Mouse (Mus musculus) stomach, postnatal 0 days (tissue): Measurements from ENCODE around the gene Tpst1.

Experiments used
- CTCF ChIP-seq: IDR thresholded peaks from 2 replicates; pipeline ENCODE4 v1.5.1; 2016; ENCODE audit warnings: antibody characterized with exemption, low read depth, mild to moderate bottlenecking, moderate library complexity
- EP300 ChIP-seq: optimal IDR thresholded peaks from 2 replicates; pipeline ENCODE3; 2016; ENCODE audit warnings: antibody characterized with exemption

DNA sequence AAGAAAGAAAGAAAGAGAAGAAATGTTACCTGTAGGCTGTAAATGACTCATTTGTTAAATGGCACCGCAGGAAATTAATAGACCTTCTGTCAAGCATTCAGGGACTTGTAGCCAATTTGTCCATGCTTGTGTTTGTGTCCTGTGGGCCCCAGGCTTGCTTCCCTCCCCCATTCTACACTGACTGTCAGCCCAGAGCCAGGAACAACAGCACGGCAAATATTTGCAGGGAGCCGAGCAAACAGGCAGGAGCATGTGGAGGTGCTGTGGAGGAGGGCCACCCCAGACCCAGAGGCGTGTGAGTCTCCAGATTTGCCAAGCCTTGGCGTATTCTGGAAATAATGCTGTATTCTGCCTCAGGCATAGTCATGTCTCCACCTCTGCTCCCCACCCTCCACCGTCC, 1.4 kb downstream of the Tpst1 start:
- TF ChIP-seq EP300 (no peak), CTCF (no peak)
